ENCODE assay signal across 8 mouse cellular contexts in the genomic region with DNA sequence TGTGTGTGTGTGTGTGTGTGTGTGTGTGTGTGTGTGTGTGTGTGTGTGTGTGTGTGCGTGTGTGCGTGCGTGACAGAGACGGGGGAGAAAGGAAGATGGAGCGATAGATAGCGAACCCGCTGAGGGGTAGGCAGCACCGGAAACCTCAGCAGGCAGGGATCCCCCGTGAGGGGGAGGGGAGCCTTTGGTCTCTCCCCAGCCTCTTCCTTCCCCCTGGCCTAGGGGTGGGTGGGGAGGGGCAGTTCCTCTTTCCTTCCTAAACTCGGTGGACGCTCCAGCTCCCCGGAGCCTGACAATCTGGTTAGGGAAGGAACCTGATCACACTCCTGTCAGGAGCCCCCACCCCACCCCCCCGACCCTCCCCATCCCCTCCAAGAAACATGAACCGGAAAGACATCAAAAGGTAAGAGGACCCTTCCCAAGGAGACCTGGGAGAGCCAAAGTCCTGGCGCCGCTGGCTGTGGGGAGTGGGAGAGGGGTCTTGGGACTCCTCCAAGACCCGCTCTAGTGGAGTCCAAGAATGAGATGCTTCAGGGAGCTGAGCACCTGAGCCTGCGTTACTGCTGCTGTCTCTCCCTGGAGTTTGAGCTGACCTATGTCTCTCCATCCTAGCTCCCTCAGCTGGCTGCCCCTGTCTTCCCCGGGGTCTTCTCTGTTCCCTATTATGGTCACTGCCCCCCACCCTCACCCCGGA. TPM values are rescaled to one million over a fixed set of nuclear protein-coding genes. Genes with fewer than 3 reads are reported as not detected.
DNase-seq lines count a peak whose midpoint lies in the region; ATAC-seq lines count a peak whose summit lies in the region.

A gene (plus strand): TSS at position 159 of the 694 bp plus-strand sequence.

- H3K4me3 ChIP-seq in embryonic facial prominence, embryonic 11.5 days (ENCODE audit: low read depth, low read length), result peak within 1 kb of the TSS; percentile 26
- H3K4me3 ChIP-seq in hindbrain, embryonic 12.5 days, result peak within 1 kb of the TSS; percentile 19
- peak within 1 kb of the TSS; percentile 35 for H3K4me3 ChIP-seq in liver, embryonic 15.5 days (replicated peaks)

- ATAC-seq in embryonic facial prominence, embryonic 11.5 days (replicated peaks; ENCODE audit: insufficient number of reproducible peaks, low FRiP score, low TSS enrichment, low read depth), result peak; percentile 42; the same call in 1 of the 2 replicates
- no peak for ATAC-seq in hindbrain, embryonic 12.5 days (ENCODE audit: low FRiP score)
- ATAC-seq in liver, embryonic 15.5 days (ENCODE audit: insufficient read depth), result no peak

- no peaks in the 10 kb centered on the region; the same call in 1 of the 2 replicates for H3K4me1 ChIP-seq in embryonic facial prominence, embryonic 11.5 days (ENCODE audit: control insufficient read depth, insufficient read depth, low read length)
- H3K4me1 ChIP-seq in hindbrain, embryonic 12.5 days, result peaks cover 9% of the 10 kb centered on the region; the same call in 1 of the 2 replicates
- no peaks in the 10 kb centered on the region for H3K4me1 ChIP-seq in liver, embryonic 15.5 days (replicated peaks)

- peak within 1 kb of the TSS; percentile 28 for H3K9ac ChIP-seq in embryonic facial prominence, embryonic 11.5 days (replicated peaks; ENCODE audit: low read length)
- no peak within 1 kb of the TSS; the same call in none of the 2 replicates for H3K9ac ChIP-seq in hindbrain, embryonic 12.5 days
- H3K9ac ChIP-seq in liver, embryonic 15.5 days, result no peak within 1 kb of the TSS

- no peaks in the 10 kb centered on the region for H3K36me3 ChIP-seq in embryonic facial prominence, embryonic 11.5 days (replicated peaks; ENCODE audit: control insufficient read depth, insufficient read depth, low read depth, low read length)
- H3K36me3 ChIP-seq in hindbrain, embryonic 12.5 days, result no peaks in the 10 kb centered on the region
- H3K36me3 ChIP-seq in liver, embryonic 15.5 days (replicated peaks), result no peaks in the 10 kb centered on the region

- 0% methylated on average over 12 of the region's 20 CpGs for WGBS in embryonic facial prominence, embryonic 11.5 days
- 1% methylated on average over 12 of the region's 20 CpGs for WGBS in hindbrain, embryonic 12.5 days
- whole genome bisulfite sequencing in liver, embryonic 15.5 days (ENCODE audit: insufficient replicate concordance), result 3% methylated on average over 17 of the region's 20 CpGs

- H3K27ac ChIP-seq in embryonic facial prominence, embryonic 11.5 days (replicated peaks; ENCODE audit: low read depth, low read length), result no peak within 1 kb of the TSS
- H3K27ac ChIP-seq in hindbrain, embryonic 12.5 days, result no peak within 1 kb of the TSS
- H3K27ac ChIP-seq in liver, embryonic 15.5 days (replicated peaks), result no peak within 1 kb of the TSS

- peak within 1 kb of the TSS; percentile 70 for H3K4me2 ChIP-seq in embryonic facial prominence, embryonic 11.5 days (ENCODE audit: low read depth, low read length)
- H3K4me2 ChIP-seq in hindbrain, embryonic 12.5 days (replicated peaks), result peak within 1 kb of the TSS; percentile 47
- H3K4me2 ChIP-seq in liver, embryonic 15.5 days, result peak within 1 kb of the TSS; percentile 23

- H3K9me3 ChIP-seq in embryonic facial prominence, embryonic 11.5 days (replicated peaks; ENCODE audit: control insufficient read depth, low read length), result no peaks in the 10 kb centered on the region
- H3K9me3 ChIP-seq in hindbrain, embryonic 12.5 days (replicated peaks), result no peaks in the 10 kb centered on the region
- H3K9me3 ChIP-seq in liver, embryonic 15.5 days (replicated peaks), result no peaks in the 10 kb centered on the region

- H3K27me3 ChIP-seq in embryonic facial prominence, embryonic 11.5 days (ENCODE audit: control insufficient read depth, insufficient read depth, low read length), result no peaks in the 10 kb centered on the region
- H3K27me3 ChIP-seq in hindbrain, embryonic 12.5 days, result peaks cover 28% of the 10 kb centered on the region
- H3K27me3 ChIP-seq in liver, embryonic 15.5 days, result peaks cover 27% of the 10 kb centered on the region

- peak; percentile 31 to 59 for DNase-seq in adrenal gland, postnatal 36 days
- no peak for DNase-seq in adrenal gland, adult 18-20 months (ENCODE audit: low spot score in 2 of 2)
- DNase-seq in embryonic facial prominence, embryonic 11.5 days (ENCODE audit: low spot score), result peak; percentile 66
- peak; percentile 32 for DNase-seq in neural tube, embryonic 10.5 days (ENCODE audit: extremely low spot score, low spot score)
- no peak for DNase-seq in urinary bladder, postnatal 36 days (ENCODE audit: low spot score in 2 of 2)
- no peak for DNase-seq in ovary, adult 18-20 months (ENCODE audit: low spot score)

RNA-seq across cellular contexts. Expression of the gene that starts here (rescaled TPM):
- total RNA-seq in adrenal gland, postnatal 36 days (2021), result 1 to 10 TPM; 1.2 to 1.6 TPM
- 1 to 10 TPM; 1.4 to 1.9 TPM for total RNA-seq in adrenal gland, adult 18-20 months (2021)
- polyA plus RNA-seq in embryonic facial prominence, embryonic 11.5 days (2014; fragmentation: Nextera tagmentation; extraction: Ambion mirVana), result 0.58 and 0.85 TPM in 2 replicates
- polyA plus RNA-seq in hindbrain, embryonic 12.5 days (2016; fragmentation: Nextera tagmentation; extraction: Ambion mirVana), result 0.46 and 1.1 TPM in 2 replicates
- polyA plus RNA-seq in liver, embryonic 15.5 days (2015; fragmentation: Nextera tagmentation; extraction: Ambion mirVana), result 0.79 and 0.96 TPM in 2 replicates

Comparison
In these comparisons a context has a peak if more than half of its experiments do, and no peak if none do; other contexts are left out.
1. DNase-seq: peak in adrenal gland, postnatal 36 days (2 of 2) and neural tube, embryonic 10.5 days (single experiment); none in adrenal gland, adult 18-20 months (0 of 2), urinary bladder, postnatal 36 days (0 of 2) and ovary, adult 18-20 months (single experiment).
2. Peak in DNase-seq, ATAC-seq, H3K4me3 ChIP-seq, H3K9ac ChIP-seq and H3K4me2 ChIP-seq in embryonic facial prominence, embryonic 11.5 days; RNA of the gene not detected or under 1 TPM.
3. Peak in every context shown above with its lines, with median percentiles within 50 percentile points of each other: H3K4me2 ChIP-seq and H3K4me3 ChIP-seq.